Mouse (Mus musculus) thymus, adult 2 months (tissue): Measurements from ENCODE around the gene Gpr162. TPM values are rescaled to one million over a fixed set of nuclear protein-coding genes. Genes with fewer than 3 reads are reported as not detected.

Experiments used
- DNase-seq: peaks from one replicate; pipeline ENCODE4 v3.0.0; 2021
- H3K27ac ChIP-seq: fragments of 200-500 bp; 2 replicates; pipeline ENCODE4 v1.5.1; 2012; ENCODE audit warnings: low read length, control low read depth; ENCODE audit not compliant: control insufficient read depth, insufficient read depth
- H3K27me3 ChIP-seq: fragments of 200-500 bp; 2 replicates; pipeline ENCODE4 v1.6.1; 2012; ENCODE audit warnings: mild to moderate bottlenecking, low read length, moderate library complexity, mixed read lengths; ENCODE audit not compliant: control insufficient read depth, insufficient read depth
- H3K36me3 ChIP-seq: fragments of 200-500 bp; 2 replicates; pipeline ENCODE4 v1.6.1; 2012; ENCODE audit warnings: mild to moderate bottlenecking, low read length, moderate library complexity; ENCODE audit not compliant: control insufficient read depth, insufficient read depth
- H3K4me1 ChIP-seq: fragments of 200-500 bp; replicated peaks from 2 replicates; pipeline ENCODE4 v1.6.1; 2012; ENCODE audit warnings: low read length; ENCODE audit not compliant: control insufficient read depth, insufficient read depth
- H3K4me3 ChIP-seq: fragments of 200-500 bp; 2 replicates; pipeline ENCODE4 v1.5.1; 2012; ENCODE audit warnings: mild to moderate bottlenecking, low read length, control low read depth, moderate library complexity; ENCODE audit not compliant: control insufficient read depth, insufficient read depth
- CTCF ChIP-seq: fragments of 200-500 bp; IDR thresholded peaks from 2 replicates; pipeline ENCODE4 v1.5.1; 2012; ENCODE audit warnings: mild to moderate bottlenecking, control low read depth, low read length, moderate library complexity, borderline replicate concordance; ENCODE audit not compliant: control insufficient read depth, poor library complexity, insufficient read depth; ENCODE audit errors: extremely low read depth
- POLR2A ChIP-seq: fragments of 200-500 bp; IDR thresholded peaks from 2 replicates; pipeline ENCODE4 v1.6.1; 2012; ENCODE audit warnings: mild to moderate bottlenecking, low read length, control low read depth, moderate library complexity; ENCODE audit not compliant: control insufficient read depth, poor library complexity, insufficient read depth; ENCODE audit errors: extremely low read depth
- WGBS: fragments of 180-500 bp; shearing (Covaris S2); methylation state at CpG from one replicate; pipeline ENCODE4 v1.1.7; 2018; 5-methylcytosine and 5-hydroxymethylcytosine counted together
- polyA plus RNA-seq: library from polyadenylated mRNA; depleted of rRNA; stranded (reverse); fragments of >200 nt; gene quantifications from 2 replicates; pipeline ENCODE4 v1.2.3, GENCODE M21; 2012

The Gpr162 gene
- polyA plus RNA-seq, 1 experiment = 136 TPM

- Histone ChIP-seq H3K36me3 (no peaks in the 10 kb centered on the region), H3K27me3 (no peaks in the 10 kb centered on the region), H3K4me3 (no peak overlapping the region), H3K4me1 (peaks cover 34% of the 10 kb centered on the region), H3K27ac (no peak overlapping the region)
- WGBS = 64% methylated on average over 6 of the region's 6 CpGs
- DNase-seq = no peak
- TF ChIP-seq CTCF = no peak
- no peak for TF ChIP-seq POLR2A
Observed at GRCm38 (mm10) chr6:124890997-124891396, 27.2 kb upstream of the Gpr162 start.

- Histone ChIP-seq H3K27me3 (no peaks in the 10 kb centered on the region), H3K36me3 (peaks cover 7% of the 10 kb centered on the region; the same call in 1 of the 2 replicates), H3K4me1 (peaks cover 46% of the 10 kb centered on the region), H3K27ac (peak overlapping the region; percentile 97), H3K4me3 (no peak overlapping the region)
- TF ChIP-seq POLR2A (no peak), CTCF (no peak)
- WGBS = 76% methylated on average over 6 of the region's 6 CpGs
- peak; percentile 37 for DNase-seq
Observed at GRCm38 (mm10) chr6:124888555-124889125, 24.9 kb upstream of the Gpr162 start.

- Histone ChIP-seq H3K36me3 (peaks cover 13% of the 10 kb centered on the region; the same call in 1 of the 2 replicates), H3K4me3 (peak within 1 kb of the TSS; percentile 89), H3K27me3 (no peaks in the 10 kb centered on the region), H3K27ac (peak within 1 kb of the TSS; percentile 97), H3K4me1 (peaks cover 52% of the 10 kb centered on the region)
- DNase-seq = peak; percentile 60
- WGBS = 26% methylated on average over 9 of the region's 9 CpGs
- TF ChIP-seq CTCF = no peak
- no peak for TF ChIP-seq POLR2A
Observed at GRCm38 (mm10) chr6:124887986-124888385, 24.2 kb upstream of the Gpr162 start, which contains the start of gene Cd4. TSS of gene Cd4 (minus strand) at chr6:124888221.

GRCm38 (mm10) chr6:124885956-124886381 lies 22.2 kb upstream of the Gpr162 start:
- 15% methylated on average over 8 of the region's 8 CpGs for WGBS
- Histone ChIP-seq H3K4me3 (peak overlapping the region; percentile 73), H3K36me3 (peaks cover 14% of the 10 kb centered on the region; the same call in 1 of the 2 replicates), H3K27me3 (no peaks in the 10 kb centered on the region), H3K27ac (peak overlapping the region; percentile 95), H3K4me1 (peaks cover 52% of the 10 kb centered on the region)
- TF ChIP-seq CTCF = 0 out of 2 replicates have a peak, but pooled peaks have one; percentile 19
- TF ChIP-seq POLR2A = 0 out of 2 replicates have a peak, but pooled peaks have one; percentile 34
- peak; percentile 64 for DNase-seq

- peaks cover 19% of the 10 kb centered on the region for H3K36me3 ChIP-seq
- peak; percentile 77 for DNase-seq
- no peaks in the 10 kb centered on the region for H3K27me3 ChIP-seq
- peaks cover 48% of the 10 kb centered on the region for H3K4me1 ChIP-seq
- peak overlapping the region; percentile 73 for H3K4me3 ChIP-seq
- TF ChIP-seq CTCF (no peak), POLR2A (no peak)
- peak overlapping the region; percentile 95 for H3K27ac ChIP-seq
- WGBS = 35% methylated on average over 10 of the region's 10 CpGs
Observed at GRCm38 (mm10) chr6:124884714-124885500, 21.1 kb upstream of the Gpr162 start.

GRCm38 (mm10) chr6:124883351-124883750 lies 19.6 kb upstream of the Gpr162 start:
- no peak overlapping the region for H3K27ac ChIP-seq
- H3K4me1 ChIP-seq = peaks cover 42% of the 10 kb centered on the region
- TF ChIP-seq POLR2A (no peak), CTCF (no peak)
- DNase-seq = no peak
- no peaks in the 10 kb centered on the region for H3K27me3 ChIP-seq
- peaks cover 28% of the 10 kb centered on the region for H3K36me3 ChIP-seq
- 94% methylated on average over 10 of the region's 10 CpGs for WGBS
- no peak overlapping the region for H3K4me3 ChIP-seq
